Mouse (Mus musculus): ENCODE results near the gene Utrn. TPM values are rescaled to one million over a fixed set of nuclear protein-coding genes. Genes with fewer than 3 reads are reported as not detected.

Gene Utrn
- polyA plus RNA-seq, 1 experiment = 14.5 TPM

- TF ChIP-seq CTCF (IDR thresholded peaks at IDR 0.05; ENCODE audit: borderline replicate concordance, extremely low read depth, insufficient read depth, insufficient read length) = no peak
- no peak for TF ChIP-seq POLR2A (IDR thresholded peaks at IDR 0.05; ENCODE audit: borderline replicate concordance, extremely low read depth, insufficient read depth, insufficient read length, poor library complexity, severe bottlenecking)
Observed at GRCm38 (mm10) chr10:12703526-12703925, 165.6 kb downstream of the Utrn start.

GRCm38 (mm10) chr10:12702140-12702539 lies 167.0 kb downstream of the Utrn start:
- TF ChIP-seq POLR2A (IDR thresholded peaks at IDR 0.05; ENCODE audit: borderline replicate concordance, extremely low read depth, insufficient read depth, insufficient read length, poor library complexity, severe bottlenecking) = no peak
- no peak for TF ChIP-seq CTCF (IDR thresholded peaks at IDR 0.05; ENCODE audit: borderline replicate concordance, extremely low read depth, insufficient read depth, insufficient read length)
- no peak for DNase-seq (ENCODE audit: low read depth)

More at GRCm38 (mm10) chr10:12703526-12703925, 165.6 kb downstream of the Utrn start:
- DNase-seq (ENCODE audit: low read depth) = no peak

- TF ChIP-seq POLR2A (IDR thresholded peaks at IDR 0.05; ENCODE audit: borderline replicate concordance, extremely low read depth, insufficient read depth, insufficient read length, poor library complexity, severe bottlenecking) (no peak), CTCF (IDR thresholded peaks at IDR 0.05; ENCODE audit: borderline replicate concordance, extremely low read depth, insufficient read depth, insufficient read length) (no peak)
- DNase-seq (ENCODE audit: low read depth) = no peak
Observed at GRCm38 (mm10) chr10:12701694-12702093, 167.5 kb downstream of the Utrn start.

- TF ChIP-seq CTCF (IDR thresholded peaks at IDR 0.05; ENCODE audit: borderline replicate concordance, extremely low read depth, insufficient read depth, insufficient read length) = peak; percentile 27; the same call in 1 of the 2 replicates
- no peak for TF ChIP-seq POLR2A (IDR thresholded peaks at IDR 0.05; ENCODE audit: borderline replicate concordance, extremely low read depth, insufficient read depth, insufficient read length, poor library complexity, severe bottlenecking)
- DNase-seq (ENCODE audit: low read depth) = no peak
Observed at GRCm38 (mm10) chr10:12700576-12700975, 168.6 kb downstream of the Utrn start.

GRCm38 (mm10) chr10:12697902-12698301 lies 171.3 kb downstream of the Utrn start:
- TF ChIP-seq POLR2A (IDR thresholded peaks at IDR 0.05; ENCODE audit: borderline replicate concordance, extremely low read depth, insufficient read depth, insufficient read length, poor library complexity, severe bottlenecking) (no peak), CTCF (IDR thresholded peaks at IDR 0.05; ENCODE audit: borderline replicate concordance, extremely low read depth, insufficient read depth, insufficient read length) (no peak)
- DNase-seq (ENCODE audit: low read depth) = no peak

- TF ChIP-seq CTCF (IDR thresholded peaks at IDR 0.05; ENCODE audit: borderline replicate concordance, extremely low read depth, insufficient read depth, insufficient read length) (no peak), POLR2A (IDR thresholded peaks at IDR 0.05; ENCODE audit: borderline replicate concordance, extremely low read depth, insufficient read depth, insufficient read length, poor library complexity, severe bottlenecking) (no peak)
- no peak for DNase-seq (ENCODE audit: low read depth)
Observed at GRCm38 (mm10) chr10:12696704-12697103, 172.5 kb downstream of the Utrn start.

GRCm38 (mm10) chr10:12694774-12695173 lies 174.4 kb downstream of the Utrn start:
- no peak for DNase-seq (ENCODE audit: low read depth)
- TF ChIP-seq CTCF (IDR thresholded peaks at IDR 0.05; ENCODE audit: borderline replicate concordance, extremely low read depth, insufficient read depth, insufficient read length) = no peak
- TF ChIP-seq POLR2A (IDR thresholded peaks at IDR 0.05; ENCODE audit: borderline replicate concordance, extremely low read depth, insufficient read depth, insufficient read length, poor library complexity, severe bottlenecking) = no peak

GRCm38 (mm10) chr10:12690601-12691000 lies 178.6 kb downstream of the Utrn start:
- no peak for TF ChIP-seq POLR2A (IDR thresholded peaks at IDR 0.05; ENCODE audit: borderline replicate concordance, extremely low read depth, insufficient read depth, insufficient read length, poor library complexity, severe bottlenecking)
- TF ChIP-seq CTCF (IDR thresholded peaks at IDR 0.05; ENCODE audit: borderline replicate concordance, extremely low read depth, insufficient read depth, insufficient read length) = peak; percentile 89
- peak; percentile 84 for DNase-seq (ENCODE audit: low read depth)

- DNase-seq (ENCODE audit: low read depth) = no peak
- TF ChIP-seq POLR2A (IDR thresholded peaks at IDR 0.05; ENCODE audit: borderline replicate concordance, extremely low read depth, insufficient read depth, insufficient read length, poor library complexity, severe bottlenecking) = no peak
- no peak for TF ChIP-seq CTCF (IDR thresholded peaks at IDR 0.05; ENCODE audit: borderline replicate concordance, extremely low read depth, insufficient read depth, insufficient read length)
Observed at GRCm38 (mm10) chr10:12685683-12686082, 183.5 kb downstream of the Utrn start.

GRCm38 (mm10) chr10:12684018-12684417 lies 185.1 kb downstream of the Utrn start:
- TF ChIP-seq POLR2A (IDR thresholded peaks at IDR 0.05; ENCODE audit: borderline replicate concordance, extremely low read depth, insufficient read depth, insufficient read length, poor library complexity, severe bottlenecking) (no peak), CTCF (IDR thresholded peaks at IDR 0.05; ENCODE audit: borderline replicate concordance, extremely low read depth, insufficient read depth, insufficient read length) (no peak)
- DNase-seq (ENCODE audit: low read depth) = no peak

- no peak for TF ChIP-seq POLR2A (IDR thresholded peaks at IDR 0.05; ENCODE audit: borderline replicate concordance, extremely low read depth, insufficient read depth, insufficient read length, poor library complexity, severe bottlenecking)
- no peak for TF ChIP-seq CTCF (IDR thresholded peaks at IDR 0.05; ENCODE audit: borderline replicate concordance, extremely low read depth, insufficient read depth, insufficient read length)
- no peak for DNase-seq (ENCODE audit: low read depth)
Observed at GRCm38 (mm10) chr10:12673309-12673708, 195.9 kb downstream of the Utrn start.

GRCm38 (mm10) chr10:12671608-12672007 lies 197.6 kb downstream of the Utrn start:
- TF ChIP-seq POLR2A (IDR thresholded peaks at IDR 0.05; ENCODE audit: borderline replicate concordance, extremely low read depth, insufficient read depth, insufficient read length, poor library complexity, severe bottlenecking) = no peak
- TF ChIP-seq CTCF (IDR thresholded peaks at IDR 0.05; ENCODE audit: borderline replicate concordance, extremely low read depth, insufficient read depth, insufficient read length) = no peak

More at GRCm38 (mm10) chr10:12671608-12672007, 197.6 kb downstream of the Utrn start:
- DNase-seq (ENCODE audit: low read depth) = no peak
